Mouse (Mus musculus) spleen, adult 10 weeks (tissue): Measurements from ENCODE around the gene 2310034C09Rik. TPM values are rescaled to one million over a fixed set of nuclear protein-coding genes. Genes with fewer than 3 reads are reported as not detected.

ENCODE experiments used
- polyA plus RNA-seq: library from polyadenylated mRNA; stranded (reverse); fragments of 350-450 nt; fragmentation: Illumina TruSeq; extraction: RNeasy Lipid Tissue Mini Kit (QIAGEN cat#74804); gene quantifications from one replicate; pipeline ENCODE4 v1.2.3, GENCODE M21; 2015; ENCODE audit warnings: low replicate concordance; ENCODE audit not compliant: insufficient read depth

Gene 2310034C09Rik
- polyA plus RNA-seq, result not detected

GRCm38 (mm10) chr16:88758547-88758946 lies at the start of gene 2310034C09Rik:
TSS of gene 2310034C09Rik (plus strand) at chr16:88758847.

GRCm38 (mm10) chr16:88728812-88729275 lies 29.8 kb upstream of the 2310034C09Rik start, which contains the start of gene Krtap13-1:
TSS of gene Krtap13-1 (plus strand) at chr16:88728862.

GRCm38 (mm10) chr16:88751535-88751934 lies 7.1 kb upstream of the 2310034C09Rik start, which contains the start of gene Krtap13:
TSS of gene Krtap13 (minus strand) at chr16:88751635.

GRCm38 (mm10) chr16:88774106-88774505 lies 15.5 kb downstream of the 2310034C09Rik start, which contains the start of gene 2310057N15Rik:
TSS of gene 2310057N15Rik (minus strand) at chr16:88774206.

GRCm38 (mm10) chr16:88777596-88777995 lies 18.9 kb downstream of the 2310034C09Rik start, which contains the start of gene Gm5965:
TSS of gene Gm5965 (plus strand) at chr16:88777896.

Other genes with a start within 250 kb of the 2310034C09Rik start
- not detected for gene Cldn8, start 195.7 kb upstream of the 2310034C09Rik start, polyA plus RNA-seq
- not detected for gene Krtap24-1, start 146.6 kb upstream of the 2310034C09Rik start, polyA plus RNA-seq
- not detected for gene 2310079G19Rik, start 131.2 kb upstream of the 2310034C09Rik start, polyA plus RNA-seq
- gene Krtap26-1, start 111.1 kb upstream of the 2310034C09Rik start, polyA plus RNA-seq, result not detected
- not detected for gene Krtap27-1, start 87.2 kb upstream of the 2310034C09Rik start, polyA plus RNA-seq
- gene 2310061N02Rik, start 50.9 kb upstream of the 2310034C09Rik start, polyA plus RNA-seq, result not detected
- not detected for gene Krtap13-1, start 30.0 kb upstream of the 2310034C09Rik start, polyA plus RNA-seq
- not detected for gene Krtap13, start 7.2 kb upstream of the 2310034C09Rik start, polyA plus RNA-seq
- not detected for gene 2310057N15Rik, start 15.4 kb downstream of the 2310034C09Rik start, polyA plus RNA-seq
- not detected for gene Gm5965, start 19.0 kb downstream of the 2310034C09Rik start, polyA plus RNA-seq
- gene Gm20741, start 53.4 kb downstream of the 2310034C09Rik start, polyA plus RNA-seq, result not detected
- gene Krtap15, start 61.4 kb downstream of the 2310034C09Rik start, polyA plus RNA-seq, result not detected
- not detected for gene Krtap14, start 67.3 kb downstream of the 2310034C09Rik start, polyA plus RNA-seq
- gene Krtap19-1, start 110.6 kb downstream of the 2310034C09Rik start, polyA plus RNA-seq, result not detected
- gene Krtap19-2, start 115.4 kb downstream of the 2310034C09Rik start, polyA plus RNA-seq, result not detected
- gene Krtap19-3, start 119.2 kb downstream of the 2310034C09Rik start, polyA plus RNA-seq, result not detected
- gene Krtap19-4, start 126.2 kb downstream of the 2310034C09Rik start, polyA plus RNA-seq, result not detected
- gene Krtap19-5, start 137.6 kb downstream of the 2310034C09Rik start, polyA plus RNA-seq, result not detected
- not detected for gene Krtap19-9b, start 173.4 kb downstream of the 2310034C09Rik start, polyA plus RNA-seq
- not detected for gene Krtap16-3, start 204.0 kb downstream of the 2310034C09Rik start, polyA plus RNA-seq